Mouse (Mus musculus) cerebellum, adult 9-10 months (tissue): Measurements from ENCODE around the gene Cbln3.

Experiments used
- DNase-seq: peaks from one replicate; pipeline ENCODE4 v3.0.0; 2022

The Cbln3 gene

DNA sequence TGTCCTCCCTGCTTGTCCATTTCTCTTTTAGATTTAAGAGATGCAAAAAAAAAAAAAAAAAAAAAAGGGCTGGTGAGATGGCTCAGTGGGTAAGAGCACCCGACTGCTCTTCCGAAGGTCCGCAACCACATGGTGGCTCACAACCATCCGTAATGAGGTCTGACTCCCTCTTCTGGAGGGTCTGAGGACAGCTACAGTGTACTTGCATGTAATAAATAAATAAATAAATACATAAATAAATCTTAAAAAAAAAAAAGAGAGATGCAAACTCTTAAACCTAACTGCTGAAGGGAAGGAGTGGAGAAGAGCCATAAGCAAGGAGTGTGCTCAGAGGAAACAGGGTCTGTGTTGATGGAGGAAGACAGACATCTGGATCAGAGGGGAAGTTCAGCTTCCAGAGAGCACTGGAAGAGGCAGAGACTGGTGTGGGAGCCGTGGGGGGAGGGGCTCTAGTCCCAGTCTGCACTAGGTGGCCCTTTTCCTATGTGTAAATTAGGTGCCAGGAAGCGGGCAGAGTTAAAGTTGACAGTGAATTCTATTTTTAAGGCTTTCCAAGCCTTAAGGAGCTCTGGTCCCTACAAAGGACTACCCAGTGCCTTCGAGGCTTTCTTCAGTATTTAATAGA is 5.8 kb downstream of the Cbln3 start:
- DNase-seq: peak; percentile 56

DNA sequence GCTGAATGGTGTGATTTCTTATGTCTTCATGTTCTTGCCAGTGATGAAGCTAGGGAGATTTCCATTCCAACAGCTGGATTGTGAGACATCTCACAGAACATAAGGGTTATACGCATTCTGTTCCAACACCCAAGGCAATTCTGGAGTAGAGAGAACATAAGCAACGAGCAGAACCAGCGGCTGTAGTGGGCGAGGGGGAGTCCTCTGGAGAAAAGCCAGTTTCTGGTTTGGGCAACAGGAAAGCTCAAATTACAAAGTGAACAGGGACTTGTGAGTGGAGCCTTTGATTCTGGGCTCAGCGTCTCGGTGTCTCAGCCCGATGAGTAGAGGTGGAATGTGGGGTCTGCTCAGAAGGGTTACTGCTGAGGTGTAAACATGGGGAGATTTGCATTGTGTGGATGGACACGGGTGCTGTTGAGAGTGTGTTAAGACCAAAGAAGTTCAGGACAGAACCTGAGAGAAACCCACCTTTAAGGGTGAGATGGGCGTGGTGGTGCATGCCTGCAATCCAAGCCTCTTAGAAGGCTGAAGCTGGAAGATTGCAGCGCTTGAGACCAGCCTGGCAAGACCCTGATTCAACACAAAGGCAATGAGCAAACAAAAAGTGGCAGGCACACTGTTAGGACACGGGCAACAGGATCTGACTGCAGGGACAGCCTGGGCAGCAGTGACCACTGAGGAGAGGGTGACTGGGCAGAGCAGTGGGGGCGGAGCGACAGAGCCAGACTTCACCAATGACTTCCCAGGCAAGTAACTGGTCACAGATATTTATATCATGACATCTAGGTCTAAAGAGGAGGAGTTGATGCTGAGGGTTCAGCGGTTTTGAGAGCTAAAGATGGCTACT is 6.5 kb downstream of the Cbln3 start:
- peak; percentile 74 for DNase-seq

DNA sequence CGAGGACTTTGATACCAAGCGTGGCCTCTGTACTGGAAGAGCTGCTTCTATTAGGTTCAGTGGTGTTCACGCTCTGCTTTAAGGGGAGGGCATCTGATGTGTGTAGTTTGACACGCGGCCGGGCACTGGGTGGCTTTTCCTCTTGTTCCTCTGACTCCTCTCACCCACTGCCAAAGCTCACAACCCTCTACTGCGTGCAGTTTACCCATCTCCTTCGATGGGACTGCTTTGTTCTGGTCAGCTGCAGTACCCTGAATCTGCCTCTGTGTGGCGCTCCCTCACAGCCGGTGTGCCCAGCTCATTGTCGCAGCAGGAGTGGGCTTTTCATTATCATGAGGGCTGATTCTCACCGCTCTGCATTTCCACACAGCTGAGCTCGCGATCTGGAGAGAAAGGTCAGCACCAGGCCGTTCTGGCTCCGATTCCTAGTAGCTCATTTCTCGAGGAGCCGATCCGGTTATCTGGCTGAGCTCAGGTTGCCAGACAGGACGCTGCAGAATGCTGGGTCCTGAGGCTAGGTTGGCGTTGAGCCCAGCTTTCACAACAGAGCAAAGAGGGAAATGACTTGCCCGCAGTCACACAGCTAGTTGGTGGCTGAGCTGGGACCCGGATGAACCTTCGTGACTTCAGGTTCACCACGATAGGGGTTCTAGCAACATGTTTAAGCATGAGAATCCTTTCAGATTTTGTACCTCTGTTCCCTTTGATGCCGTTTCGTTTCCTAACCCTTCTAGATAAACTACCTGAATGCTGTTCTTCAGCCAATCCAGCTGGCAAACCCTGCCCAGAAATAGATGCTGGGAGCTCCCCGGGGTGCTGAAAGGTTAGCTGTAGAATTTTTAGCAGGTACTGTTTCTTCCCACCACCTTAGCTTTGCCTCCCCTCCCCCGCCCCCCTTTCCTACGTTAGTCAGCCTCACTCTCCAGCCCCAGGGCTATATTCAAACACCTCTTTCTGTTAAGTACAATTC is 10.2 kb downstream of the Cbln3 start:
- DNase-seq: peak; percentile 95

GRCm38 (mm10) chr14:55873242-55873713 is 10.9 kb downstream of the Cbln3 start:
- DNase-seq: no peak

GRCm38 (mm10) chr14:55872551-55872950 is 11.6 kb downstream of the Cbln3 start:
- peak; percentile 54 for DNase-seq

DNA sequence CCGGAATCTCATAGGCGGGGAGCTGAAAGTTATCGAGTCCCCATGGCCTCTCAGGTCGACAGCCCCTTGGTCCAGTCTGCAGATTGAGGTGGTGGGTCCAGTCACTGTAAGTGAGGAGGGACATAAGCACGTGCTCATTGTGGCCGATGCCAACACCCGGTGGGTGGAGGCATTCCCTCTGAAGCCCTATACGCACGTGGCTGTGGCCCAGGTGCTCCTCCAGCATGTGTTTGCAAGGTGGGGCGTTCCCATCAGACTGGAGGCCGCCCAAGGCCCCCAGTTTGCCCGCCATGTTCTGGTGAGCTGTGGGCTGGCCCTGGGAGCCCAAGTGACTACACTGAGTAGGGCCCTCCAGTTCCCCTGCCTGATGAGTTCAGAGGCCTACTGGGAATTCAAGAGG is 12.2 kb downstream of the Cbln3 start:
- peak; percentile 33 for DNase-seq

DNA sequence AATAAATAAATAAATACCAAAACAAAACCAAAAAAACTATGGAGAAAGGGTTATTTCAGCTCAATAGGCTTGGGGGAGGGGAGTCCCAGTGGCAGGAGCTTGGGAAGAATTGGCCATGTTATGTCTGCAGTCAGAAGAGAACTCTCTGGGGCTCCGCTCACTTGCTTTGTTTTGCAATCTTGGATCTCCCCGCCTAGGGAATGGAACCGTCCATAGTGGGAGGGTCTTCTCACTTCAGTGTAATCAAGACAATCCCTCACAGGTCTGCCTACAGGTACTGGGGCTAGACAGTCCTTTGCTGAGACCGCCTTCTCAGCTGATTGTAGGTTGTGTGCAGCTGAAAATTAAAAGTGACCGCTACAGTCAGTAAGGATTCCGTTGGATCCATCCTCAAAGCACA is 14.7 kb downstream of the Cbln3 start:
- peak; percentile 18 for DNase-seq

GRCm38 (mm10) chr14:55868230-55869026 is 15.8 kb downstream of the Cbln3 start:
- peak; percentile 8 for DNase-seq

DNA sequence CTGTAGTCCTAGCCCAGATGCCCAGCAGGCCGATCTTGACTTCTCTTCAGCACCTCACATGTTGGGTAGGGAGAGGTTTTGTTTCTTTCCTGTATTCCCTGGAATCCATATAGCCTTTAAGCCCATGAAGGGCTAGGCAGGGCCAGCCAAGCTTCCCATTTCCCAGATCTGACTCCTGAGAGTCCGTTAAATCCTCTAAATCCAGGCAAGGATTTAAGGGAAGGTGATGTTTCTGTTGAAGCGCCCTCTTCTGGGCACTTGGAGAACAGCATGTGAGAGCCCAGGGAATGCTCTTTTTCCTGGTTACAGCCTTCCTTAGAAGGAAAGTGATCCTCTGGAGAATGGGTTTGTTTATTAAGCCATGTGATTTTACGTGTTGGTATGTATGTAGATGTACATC is 17.2 kb downstream of the Cbln3 start:
- DNase-seq: peak; percentile 79

GRCm38 (mm10) chr14:55863773-55864172 is 20.4 kb downstream of the Cbln3 start:
- peak; percentile 78 for DNase-seq

DNA sequence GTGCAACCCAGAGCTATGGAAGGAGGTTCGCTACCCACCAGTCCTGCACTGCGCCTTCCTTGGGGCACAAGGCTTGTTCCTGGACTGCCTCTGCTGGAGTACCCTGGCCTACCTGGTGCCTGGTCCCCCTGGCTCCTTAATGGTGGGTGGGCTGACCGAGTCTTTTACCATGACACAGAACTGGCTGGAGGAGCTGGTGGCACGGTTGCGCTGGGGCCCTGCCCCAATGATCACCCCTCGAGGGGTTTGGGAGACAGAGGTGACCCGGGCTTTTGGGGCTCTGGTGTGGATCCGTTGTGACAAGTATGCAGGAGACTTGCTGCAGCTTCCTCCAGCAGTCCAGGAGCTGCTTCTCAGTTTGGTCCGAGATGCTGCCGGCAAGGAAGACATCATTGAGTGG is 21.2 kb downstream of the Cbln3 start:
- peak; percentile 5 for DNase-seq

- DNase-seq: no peak
Measured at GRCm38 (mm10) chr14:55862186-55862585, 22.0 kb downstream of the Cbln3 start.

DNA sequence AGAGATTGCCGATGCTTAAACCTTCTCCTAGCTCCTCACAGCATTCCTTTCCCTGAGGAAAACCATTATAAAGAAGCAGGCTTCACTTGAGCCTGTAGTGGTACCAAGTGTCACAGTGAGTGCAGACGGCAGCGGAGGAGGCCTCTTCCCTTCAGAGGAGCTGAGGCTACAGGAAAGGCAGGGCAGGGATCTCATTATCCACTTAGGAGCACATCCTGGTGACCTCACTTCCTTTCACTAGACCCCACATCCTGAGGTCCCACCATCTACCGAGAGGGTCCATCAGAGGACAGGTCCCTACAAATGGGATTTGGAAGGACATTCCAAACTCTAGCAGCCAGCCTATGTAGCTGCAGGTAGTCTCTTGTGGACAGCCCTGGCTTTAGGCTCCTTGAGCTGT is 26.6 kb downstream of the Cbln3 start:
- DNase-seq: no peak

DNA sequence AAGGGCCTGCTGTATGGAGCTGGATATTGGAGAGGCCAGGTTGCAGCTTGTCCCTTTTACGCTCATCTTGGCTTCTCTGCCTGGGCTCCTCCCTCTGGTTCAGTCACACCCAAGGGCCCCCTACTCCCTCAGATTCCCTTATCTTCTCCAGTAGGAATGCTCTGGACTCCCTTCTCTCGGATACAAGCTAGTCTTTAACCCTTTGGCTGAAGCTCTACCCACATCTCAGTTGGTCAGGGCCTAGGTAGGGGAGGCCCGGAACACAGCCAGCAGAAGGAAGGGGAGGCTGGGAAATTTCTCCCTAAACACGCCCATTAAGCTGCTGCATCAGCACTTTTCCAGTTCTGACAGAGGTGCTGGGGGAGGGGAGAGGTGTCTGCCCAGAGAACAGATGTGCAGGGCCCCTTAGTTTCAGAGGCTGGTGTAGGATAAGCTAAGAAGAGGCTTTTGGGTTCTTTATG is 29.1 kb downstream of the Cbln3 start:
- DNase-seq: no peak

DNA sequence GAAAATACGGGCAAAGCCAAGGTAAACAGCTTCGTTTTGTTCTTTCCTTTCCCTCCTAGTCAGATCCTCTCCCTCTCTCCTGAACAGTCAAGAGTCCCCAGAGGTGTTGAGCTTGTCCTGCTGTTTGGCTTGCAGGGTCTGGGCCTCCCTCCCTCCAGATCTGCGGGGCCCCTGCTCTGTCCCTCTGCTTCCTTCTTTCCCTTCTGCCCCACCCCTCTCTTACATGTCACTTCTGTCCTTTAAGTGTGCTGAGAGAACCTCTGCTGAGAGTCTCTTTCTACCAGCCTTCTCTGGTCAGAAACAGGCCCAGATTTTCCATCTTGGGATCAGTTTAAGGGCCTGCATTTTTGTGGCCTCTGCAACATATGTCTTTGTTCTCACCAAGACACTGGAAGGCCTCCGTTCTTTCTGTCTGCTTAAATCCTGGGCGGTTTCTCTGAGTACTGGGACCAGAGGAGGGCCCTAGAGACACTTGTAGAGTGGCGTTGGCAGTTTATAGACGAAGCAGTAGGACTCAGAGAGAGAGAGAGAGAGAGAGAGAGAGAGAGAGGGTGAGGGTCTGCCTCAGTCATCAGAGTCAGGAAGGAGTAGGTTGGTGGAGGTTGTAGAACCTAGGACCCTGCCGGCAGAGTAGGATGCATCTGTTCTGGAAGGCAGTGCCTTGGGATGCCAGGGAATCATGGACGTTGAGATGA is 29.6 kb downstream of the Cbln3 start:
- DNase-seq: no peak

DNA sequence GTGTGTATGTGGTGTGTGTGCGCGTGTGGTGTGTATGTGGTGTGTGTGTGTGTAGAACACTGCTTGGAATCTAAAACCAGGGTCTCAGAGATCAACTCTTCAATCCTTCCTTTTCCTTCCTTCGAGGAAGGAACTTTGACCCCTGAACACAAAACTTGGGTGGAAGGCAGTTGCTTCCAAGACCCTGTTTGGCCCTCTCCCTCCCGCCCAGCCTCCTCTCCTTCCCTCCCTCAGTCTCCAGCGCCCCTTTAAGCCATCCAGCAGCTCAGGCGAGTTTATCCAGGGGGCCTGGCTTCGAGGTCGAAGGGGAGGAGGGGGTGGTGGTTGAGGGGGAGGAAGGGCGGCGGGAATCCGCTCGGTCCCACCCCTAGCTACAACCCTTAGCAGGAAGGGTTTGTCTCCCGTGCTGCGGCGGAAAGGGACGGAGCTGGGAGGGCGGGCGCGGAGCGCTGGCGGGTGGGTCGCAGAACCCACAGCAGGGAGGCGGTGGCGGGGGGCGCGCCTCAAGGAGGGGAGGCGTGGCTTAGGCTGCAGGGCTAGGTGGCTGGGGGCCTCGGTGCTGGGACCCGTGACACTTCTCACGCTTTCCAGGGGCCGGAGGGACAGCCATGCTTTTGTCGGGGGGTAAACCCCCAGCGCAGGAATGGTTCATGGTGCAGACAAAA is 30.4 kb downstream of the Cbln3 start, which contains the start of gene Nynrin:
Gene Nynrin (plus strand): TSS at position 390 of the 665 bp plus-strand sequence.
- DNase-seq: no peak

- no peak for DNase-seq
Measured at GRCm38 (mm10) chr14:55852646-55853551, 31.3 kb downstream of the Cbln3 start.

DNA sequence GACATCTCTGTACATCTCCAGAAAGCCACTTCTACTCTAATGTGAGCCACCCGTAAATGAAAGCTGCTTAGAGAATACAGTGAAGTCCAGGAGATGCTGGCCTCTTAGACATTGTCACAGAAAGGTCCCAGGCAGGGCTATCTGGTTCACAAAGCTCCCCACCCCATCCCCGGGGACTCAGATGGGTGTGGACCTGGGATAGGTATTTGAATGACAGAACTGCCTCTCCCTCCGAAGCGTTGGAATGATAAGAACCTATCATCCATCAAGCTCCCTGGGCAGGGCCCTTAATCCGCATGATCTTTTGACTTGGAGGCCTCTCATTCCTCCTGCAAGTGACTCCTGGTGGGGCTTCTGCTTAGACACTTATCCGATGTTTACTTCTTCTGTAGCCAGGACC is 33.3 kb downstream of the Cbln3 start:
- no peak for DNase-seq

DNA sequence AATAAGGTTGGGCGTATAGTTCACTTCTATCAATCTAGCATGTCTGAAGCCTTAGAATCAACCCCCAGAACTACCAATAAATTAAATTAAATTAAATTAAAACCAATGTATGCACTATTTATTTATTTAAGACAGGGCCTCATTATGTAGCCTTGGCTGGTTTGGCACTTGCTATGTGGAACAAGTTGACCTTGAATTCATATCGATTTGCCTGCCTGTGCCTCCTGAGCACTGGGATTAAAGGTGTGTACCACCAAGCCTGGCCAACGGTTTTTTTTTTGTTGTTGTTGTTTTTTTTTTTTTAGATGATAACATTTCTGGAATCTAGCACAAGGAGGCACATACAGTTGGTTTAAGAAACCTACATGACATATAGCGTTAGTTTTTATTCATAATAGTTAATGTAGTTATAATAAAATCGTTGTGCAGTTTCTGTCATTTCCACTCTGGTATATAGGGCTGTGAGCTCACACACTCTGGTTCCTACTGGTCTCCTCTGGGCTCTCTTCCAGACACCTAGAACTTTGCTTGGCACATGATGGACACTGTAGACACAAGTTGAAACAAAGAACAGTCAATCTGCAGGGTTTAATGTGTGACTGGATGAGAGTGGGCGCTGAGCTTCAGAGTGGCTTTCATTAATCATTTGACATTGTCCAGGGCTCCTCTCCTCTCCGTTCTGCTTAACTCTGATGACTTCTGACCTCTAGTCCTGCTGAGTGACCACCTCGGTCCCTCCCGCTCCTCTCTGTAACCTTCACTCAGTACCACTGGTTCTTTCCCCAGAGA is 38.5 kb downstream of the Cbln3 start:
- DNase-seq: no peak
